Mouse (Mus musculus) lung, embryonic 15.5 days (tissue): ENCODE data around the gene Erc2. TPM values are rescaled to one million over a fixed set of nuclear protein-coding genes. Genes with fewer than 3 reads are reported as not detected.

Experiments used
- ATAC-seq: fragments of 200-750 bp; cut with Nextera tagmentation; 2 replicates; pipeline ENCODE4 v1.8.0; 2017; ENCODE audit warnings: moderate number of reproducible peaks, borderline replicate concordance; ENCODE audit not compliant: low FRiP score, low TSS enrichment; ENCODE audit errors: extremely low read depth
- H3K27ac ChIP-seq: fragments of 300-500 bp; sonication (generic); 2 replicates; pipeline ENCODE4 v1.5.1; 2015; ENCODE audit warnings: moderate library complexity, mild to moderate bottlenecking, inconsistent platforms
- H3K27me3 ChIP-seq: fragments of 300-500 bp; sonication (generic); 2 replicates; pipeline ENCODE4 v1.6.1; 2015; ENCODE audit warnings: inconsistent platforms
- H3K36me3 ChIP-seq: fragments of 300-500 bp; sonication (generic); 2 replicates; pipeline ENCODE4 v1.6.1; 2015; ENCODE audit warnings: inconsistent platforms
- H3K4me1 ChIP-seq: fragments of 300-500 bp; sonication (generic); 2 replicates; pipeline ENCODE4 v1.6.1; 2015; ENCODE audit warnings: inconsistent platforms
- H3K4me2 ChIP-seq: fragments of 300-500 bp; sonication (generic); 2 replicates; pipeline ENCODE4 v1.6.1; 2015; ENCODE audit warnings: inconsistent platforms, mild to moderate bottlenecking, moderate library complexity
- H3K4me3 ChIP-seq: fragments of 300-500 bp; sonication (generic); 2 replicates; pipeline ENCODE4 v1.5.1; 2015; ENCODE audit warnings: mild to moderate bottlenecking, inconsistent platforms
- H3K9ac ChIP-seq: fragments of 300-500 bp; sonication (generic); 2 replicates; pipeline ENCODE4 v1.6.1; 2015; ENCODE audit warnings: inconsistent platforms
- H3K9me3 ChIP-seq: fragments of 300-500 bp; sonication (generic); 2 replicates; pipeline ENCODE4 v1.6.1; 2016; ENCODE audit warnings: inconsistent platforms
- WGBS: fragments of 180-500 bp; shearing (Covaris S2); methylation state at CpG from one replicate; pipeline ENCODE4 v1.1.7; 2015; 5-methylcytosine and 5-hydroxymethylcytosine counted together
- polyA plus RNA-seq: library from polyadenylated mRNA; unstranded; fragments of >200 nt; fragmentation: Nextera tagmentation; extraction: Ambion mirVana; gene quantifications from 2 replicates; pipeline ENCODE4 v1.2.1, GENCODE M21; 2015

Gene Erc2
- polyA plus RNA-seq, 1 experiment from 2014 or later = 2.3 TPM

DNA sequence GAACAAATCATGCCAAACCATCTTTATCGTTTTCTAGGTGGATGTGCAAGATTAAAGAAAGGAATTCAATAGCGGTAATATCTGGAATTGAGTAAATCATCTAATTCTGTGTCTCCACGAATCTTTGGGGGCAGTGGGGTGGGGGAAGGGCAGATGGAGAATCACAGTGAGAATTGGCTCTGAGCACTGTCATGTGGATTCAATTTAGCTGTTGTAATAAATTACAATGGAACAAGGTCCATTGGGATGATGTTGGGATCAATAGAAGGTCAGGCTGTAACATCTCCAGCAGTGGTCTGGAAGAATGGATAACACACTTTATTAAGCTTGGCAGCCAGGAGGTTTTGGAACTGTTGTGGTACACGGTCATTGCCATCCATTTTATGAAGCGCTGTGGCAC is 363.0 kb downstream of the Erc2 start:
- ATAC-seq = no peak
- H3K36me3 ChIP-seq = no peaks in the 10 kb centered on the region
- no peak overlapping the region for H3K4me3 ChIP-seq
- H3K9ac ChIP-seq = no peak overlapping the region
- H3K27me3 ChIP-seq = no peaks in the 10 kb centered on the region
- H3K4me1 ChIP-seq = no peaks in the 10 kb centered on the region
- no peak overlapping the region for H3K4me2 ChIP-seq
- 81% methylated on average over 5 of the region's 5 CpGs for WGBS
- no peak overlapping the region for H3K27ac ChIP-seq
- no peaks in the 10 kb centered on the region for H3K9me3 ChIP-seq

DNA sequence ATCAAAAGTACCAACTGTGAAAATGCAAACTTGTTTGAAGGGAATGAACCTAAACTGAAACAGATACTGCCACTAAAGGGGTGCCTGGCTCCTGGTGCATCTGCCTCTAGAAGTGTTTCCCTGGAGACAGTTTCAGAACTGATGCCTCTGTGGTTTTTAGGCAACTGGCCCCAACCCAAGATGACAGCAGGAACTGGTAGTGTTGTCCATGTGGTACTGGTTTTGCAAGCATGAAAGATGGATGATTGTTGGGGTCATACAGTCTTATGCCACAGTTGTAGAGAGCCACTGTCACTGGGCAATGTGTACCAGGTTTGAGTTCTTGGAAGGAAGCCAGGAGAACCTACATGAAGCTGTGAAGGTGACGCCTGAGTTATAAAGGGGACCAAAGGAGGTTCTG is 365.2 kb downstream of the Erc2 start:
- Histone ChIP-seq H3K4me1 (no peaks in the 10 kb centered on the region), H3K27me3 (no peaks in the 10 kb centered on the region), H3K4me3 (no peak overlapping the region), H3K36me3 (no peaks in the 10 kb centered on the region), H3K27ac (no peak overlapping the region), H3K9me3 (no peaks in the 10 kb centered on the region), H3K9ac (no peak overlapping the region), H3K4me2 (no peak overlapping the region)
- WGBS = 81% methylated on average over 1 of the region's 1 CpGs
- ATAC-seq = no peak

DNA sequence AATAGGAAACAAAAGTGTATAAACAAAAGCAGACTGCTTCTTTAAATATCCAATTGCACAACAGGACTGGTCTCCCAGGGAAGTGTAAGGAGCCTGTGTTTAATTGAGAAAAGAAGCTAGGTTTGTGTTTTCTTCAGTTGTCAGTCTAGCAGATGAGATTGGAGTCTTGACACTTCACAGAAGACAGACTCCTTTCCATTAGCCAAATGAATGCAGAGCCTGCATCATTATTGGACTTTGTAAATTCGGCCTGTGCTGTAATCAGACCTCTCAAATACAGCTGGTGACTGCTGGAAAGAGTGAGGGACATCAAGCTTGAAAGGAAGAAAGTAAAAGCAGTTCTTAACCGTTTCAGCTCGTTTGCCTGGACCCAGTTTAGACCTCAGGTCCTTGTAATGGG is 376.3 kb downstream of the Erc2 start:
- no peak overlapping the region for H3K4me3 ChIP-seq
- H3K9ac ChIP-seq = no peak overlapping the region
- no peaks in the 10 kb centered on the region for H3K4me1 ChIP-seq
- H3K27ac ChIP-seq = no peak overlapping the region
- H3K4me2 ChIP-seq = no peak overlapping the region
- no peaks in the 10 kb centered on the region for H3K9me3 ChIP-seq
- no peaks in the 10 kb centered on the region for H3K36me3 ChIP-seq
- no peak for ATAC-seq
- 57% methylated on average over 3 of the region's 3 CpGs for WGBS
- H3K27me3 ChIP-seq = no peaks in the 10 kb centered on the region

DNA sequence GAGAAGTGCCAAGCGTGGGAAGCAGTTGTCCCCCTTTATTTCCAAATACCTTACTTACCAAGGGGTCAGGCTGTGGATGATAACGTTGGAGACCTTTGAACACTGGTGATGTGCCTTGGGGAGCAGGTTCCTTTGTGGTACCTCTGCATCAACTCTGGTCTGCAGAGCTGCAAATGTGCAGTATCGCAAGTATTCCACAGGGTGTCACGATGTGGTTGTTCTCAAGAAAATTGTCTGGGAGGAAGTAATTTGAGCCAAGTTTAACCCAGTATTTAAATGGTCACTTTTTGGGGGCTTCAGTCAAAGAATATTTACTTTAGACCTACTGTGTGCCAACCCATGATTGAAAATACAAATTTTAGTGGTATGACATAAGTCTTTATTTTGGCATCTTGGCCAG is 381.8 kb downstream of the Erc2 start:
- Histone ChIP-seq H3K36me3 (no peaks in the 10 kb centered on the region), H3K4me1 (0 out of 2 replicates have a peak, but pooled peaks cover 4% of the 10 kb centered on the region), H3K9ac (no peak overlapping the region), H3K9me3 (no peaks in the 10 kb centered on the region), H3K27me3 (no peaks in the 10 kb centered on the region), H3K4me3 (no peak overlapping the region), H3K4me2 (no peak overlapping the region), H3K27ac (no peak overlapping the region)
- WGBS = 40% methylated on average over 4 of the region's 4 CpGs
- ATAC-seq = no peak

- H3K4me1 ChIP-seq = peaks cover 3% of the 10 kb centered on the region; the same call in 1 of the 2 replicates
- no peak overlapping the region for H3K27ac ChIP-seq
- no peaks in the 10 kb centered on the region for H3K9me3 ChIP-seq
- WGBS = 34% methylated on average over 10 of the region's 10 CpGs
- no peak overlapping the region for H3K9ac ChIP-seq
- H3K4me3 ChIP-seq = no peak overlapping the region
- H3K27me3 ChIP-seq = no peaks in the 10 kb centered on the region
- no peaks in the 10 kb centered on the region for H3K36me3 ChIP-seq
- ATAC-seq = peak; percentile 67; the same call in 1 of the 2 replicates
- H3K4me2 ChIP-seq = no peak overlapping the region
These were observed 388.5 kb downstream of the Erc2 start for GRCm38 (mm10) chr14:28010536-28011280.

DNA sequence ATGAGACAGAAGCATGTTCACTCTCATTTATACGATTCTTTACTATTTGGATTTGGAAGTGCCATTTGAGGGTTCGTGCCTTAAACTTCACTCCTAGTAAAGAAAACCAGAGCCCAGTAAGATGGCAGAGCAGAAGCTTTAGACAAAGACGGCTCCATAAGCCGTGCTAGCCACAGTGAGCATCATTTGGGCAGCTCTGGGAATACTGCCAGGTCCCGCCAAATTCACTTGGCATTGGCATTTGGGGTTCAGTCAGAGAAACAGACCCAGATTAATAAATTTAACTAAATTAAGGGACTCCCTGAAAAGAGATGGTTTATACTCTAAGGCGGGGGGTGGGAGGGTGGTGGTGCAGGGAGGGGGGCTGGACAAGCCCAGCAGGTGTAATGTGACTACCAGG is 401.0 kb downstream of the Erc2 start:
- 81% methylated on average over 6 of the region's 6 CpGs for WGBS
- H3K9me3 ChIP-seq = no peaks in the 10 kb centered on the region
- H3K27me3 ChIP-seq = no peaks in the 10 kb centered on the region
- H3K36me3 ChIP-seq = no peaks in the 10 kb centered on the region
- no peak overlapping the region for H3K4me3 ChIP-seq
- ATAC-seq = no peak
- no peak overlapping the region for H3K27ac ChIP-seq
- no peaks in the 10 kb centered on the region for H3K4me1 ChIP-seq
- no peak overlapping the region for H3K9ac ChIP-seq
- H3K4me2 ChIP-seq = no peak overlapping the region

DNA sequence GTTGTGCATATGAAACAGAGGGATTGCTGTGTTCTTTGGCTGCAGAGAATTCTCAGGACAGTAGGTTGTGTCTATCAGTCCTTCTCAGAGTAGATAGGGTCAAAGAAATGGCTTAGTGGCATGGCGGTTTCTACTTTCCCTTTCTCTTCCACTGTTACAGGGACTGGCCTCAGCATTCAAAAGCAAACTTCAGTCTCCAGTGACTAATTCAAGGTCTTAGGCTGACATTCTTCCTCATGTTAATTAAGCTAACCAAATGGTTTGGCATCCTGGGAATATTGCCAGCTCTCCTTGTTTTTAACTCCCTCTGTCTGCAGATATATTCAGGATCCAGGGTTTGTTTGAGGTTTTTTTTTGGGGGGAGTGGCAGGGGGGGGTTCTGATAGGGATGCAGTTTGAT is 408.6 kb downstream of the Erc2 start:
- Histone ChIP-seq H3K9me3 (no peaks in the 10 kb centered on the region), H3K27me3 (no peaks in the 10 kb centered on the region), H3K4me2 (no peak overlapping the region), H3K36me3 (no peaks in the 10 kb centered on the region), H3K27ac (no peak overlapping the region), H3K4me1 (no peaks in the 10 kb centered on the region), H3K4me3 (no peak overlapping the region), H3K9ac (no peak overlapping the region)
- 69% methylated on average over 1 of the region's 1 CpGs for WGBS
- ATAC-seq = no peak

- Histone ChIP-seq H3K4me3 (no peak overlapping the region), H3K36me3 (no peaks in the 10 kb centered on the region), H3K9me3 (no peaks in the 10 kb centered on the region), H3K4me2 (no peak overlapping the region), H3K27ac (no peak overlapping the region), H3K27me3 (no peaks in the 10 kb centered on the region), H3K4me1 (no peaks in the 10 kb centered on the region), H3K9ac (no peak overlapping the region)
- WGBS = 55% methylated on average over 2 of the region's 2 CpGs
- ATAC-seq = no peak
These were observed 412.8 kb downstream of the Erc2 start for GRCm38 (mm10) chr14:28035013-28035412.

DNA sequence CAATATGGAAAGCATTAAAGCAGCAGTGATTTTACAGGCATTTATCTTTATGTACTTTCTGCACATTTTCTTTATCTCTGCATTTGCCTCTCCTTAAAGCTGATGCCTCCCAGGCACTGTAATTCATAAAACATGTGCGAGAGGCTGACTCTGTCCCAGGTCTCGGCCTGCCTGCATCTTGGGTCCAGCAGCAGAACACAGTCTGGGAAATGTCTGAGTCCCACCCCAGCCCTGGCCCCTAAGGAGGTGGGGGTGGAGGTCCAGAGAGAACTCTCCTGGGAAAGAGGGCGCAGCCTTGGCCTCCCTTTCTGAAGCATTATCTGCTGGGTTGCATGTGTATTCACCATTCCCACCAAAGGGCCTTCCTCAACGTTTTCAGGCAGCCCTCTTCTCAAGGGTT is 420.9 kb downstream of the Erc2 start:
- Histone ChIP-seq H3K9me3 (no peaks in the 10 kb centered on the region), H3K9ac (no peak overlapping the region), H3K36me3 (no peaks in the 10 kb centered on the region), H3K27ac (no peak overlapping the region), H3K4me1 (no peaks in the 10 kb centered on the region), H3K4me2 (no peak overlapping the region), H3K27me3 (no peaks in the 10 kb centered on the region), H3K4me3 (no peak overlapping the region)
- 57% methylated on average over 4 of the region's 4 CpGs for WGBS
- no peak for ATAC-seq

- Histone ChIP-seq H3K27me3 (no peaks in the 10 kb centered on the region), H3K9me3 (no peaks in the 10 kb centered on the region), H3K27ac (no peak overlapping the region), H3K9ac (no peak overlapping the region), H3K4me3 (no peak overlapping the region), H3K4me2 (no peak overlapping the region), H3K4me1 (peaks cover 11% of the 10 kb centered on the region), H3K36me3 (no peaks in the 10 kb centered on the region)
- WGBS = 58% methylated on average over 5 of the region's 5 CpGs
- ATAC-seq = no peak
These were observed 429.4 kb downstream of the Erc2 start for GRCm38 (mm10) chr14:28051646-28052045.

DNA sequence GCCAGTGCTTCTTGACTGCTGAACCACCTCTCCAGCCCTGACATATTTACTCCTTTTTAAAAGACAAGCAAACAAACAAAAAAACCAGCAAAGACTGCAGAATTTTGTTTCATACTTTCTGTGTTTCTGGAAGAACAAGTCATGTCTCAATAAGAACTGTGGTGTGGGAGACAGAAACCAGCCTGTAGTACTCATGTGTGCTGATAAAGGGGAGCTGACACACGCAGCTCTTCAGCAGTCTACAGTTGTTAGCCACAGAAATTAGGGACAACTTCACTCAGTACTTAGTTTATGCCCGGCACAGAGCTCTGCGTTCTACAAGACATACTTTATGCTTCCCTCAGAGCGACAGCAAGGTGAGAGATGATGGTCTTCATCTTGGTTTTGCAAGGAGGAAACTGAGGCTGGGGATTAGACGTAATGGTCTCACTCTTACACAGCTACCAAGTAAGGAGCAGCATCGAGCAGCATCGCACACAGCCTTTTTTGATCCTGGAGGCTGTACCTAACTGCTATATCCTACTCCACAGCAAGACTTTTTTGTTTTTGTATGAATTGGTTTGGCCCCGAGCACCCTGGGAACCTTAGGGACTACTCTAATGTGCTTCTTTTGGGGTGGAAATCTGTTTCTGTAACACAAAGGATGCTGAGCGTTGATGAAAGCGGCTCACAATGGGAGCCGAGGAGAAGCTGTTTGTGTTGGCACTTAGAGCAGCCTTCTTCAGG is 435.1 kb downstream of the Erc2 start:
- WGBS = 32% methylated on average over 11 of the region's 11 CpGs
- ATAC-seq = peak; percentile 69
- Histone ChIP-seq H3K9ac (no peak overlapping the region), H3K4me1 (peaks cover 26% of the 10 kb centered on the region), H3K4me2 (peak overlapping the region; percentile 29; the same call in 1 of the 2 replicates), H3K9me3 (no peaks in the 10 kb centered on the region), H3K27me3 (no peaks in the 10 kb centered on the region), H3K4me3 (no peak overlapping the region), H3K36me3 (no peaks in the 10 kb centered on the region), H3K27ac (peak overlapping the region; percentile 87)
